Mouse (Mus musculus): ENCODE measurements around the gene Ppp1r9a. TPM values are rescaled to one million over a fixed set of nuclear protein-coding genes. Genes with fewer than 3 reads are reported as not detected.

The Ppp1r9a gene
- total and polyA plus RNA-seq, 3 experiments, result 4.6 to 11.8 (median 10.9) TPM

GRCm38 (mm10) chr6:5114857-5115256, 212.1 kb downstream of the Ppp1r9a start:
- H3K4me1 ChIP-seq (ENCODE audit: control insufficient read depth, insufficient read depth, low read length), result no peaks in the 10 kb centered on the region
- no peaks in the 10 kb centered on the region for H3K79me2 ChIP-seq (replicated peaks; ENCODE audit: control insufficient read depth, insufficient read depth, low read length)
- H3K27me3 ChIP-seq (ENCODE audit: control insufficient read depth, insufficient read depth, low read length), result no peaks in the 10 kb centered on the region
- no peak overlapping the region for H3K9ac ChIP-seq (ENCODE audit: low read depth, low read length)
- no peak overlapping the region for H3K4me3 ChIP-seq
- TF ChIP-seq POLR2A (IDR thresholded peaks at IDR 0.05; ENCODE audit: insufficient read depth, low read depth, low read length) (no peak), CTCF (IDR thresholded peaks at IDR 0.05) (no peak), EP300 (IDR thresholded peaks at IDR 0.05; ENCODE audit: insufficient read depth, low read depth, low read length) (no peak)
- intact Hi-C loops (cut with DNase I), result loop anchor here (5.0 kb wide), 4 partner anchors 213 to 703 kb away; partner anchors contain the start of genes Asb4, Peg10, Ppp1r9a and Sgce
- H3K36me3 ChIP-seq (ENCODE audit: control insufficient read depth, insufficient read depth, low read length), result no peaks in the 10 kb centered on the region
- 93% methylated on average over 7 of the region's 7 CpGs for WGBS
- no peak for DNase-seq
- H3K27ac ChIP-seq, result no peak overlapping the region

GRCm38 (mm10) chr6:5119181-5119910, 216.6 kb downstream of the Ppp1r9a start:
- Histone ChIP-seq H3K79me2 (replicated peaks; ENCODE audit: control insufficient read depth, insufficient read depth, low read length) (no peaks in the 10 kb centered on the region), H3K9ac (ENCODE audit: low read depth, low read length) (no peak overlapping the region), H3K4me3 (no peak overlapping the region), H3K27me3 (ENCODE audit: control insufficient read depth, insufficient read depth, low read length) (no peaks in the 10 kb centered on the region), H3K4me1 (ENCODE audit: control insufficient read depth, insufficient read depth, low read length) (no peaks in the 10 kb centered on the region), H3K36me3 (ENCODE audit: control insufficient read depth, insufficient read depth, low read length) (no peaks in the 10 kb centered on the region), H3K27ac (no peak overlapping the region)
- no peak for DNase-seq
- TF ChIP-seq POLR2A (IDR thresholded peaks at IDR 0.05; ENCODE audit: insufficient read depth, low read depth, low read length) (no peak), EP300 (IDR thresholded peaks at IDR 0.05; ENCODE audit: insufficient read depth, low read depth, low read length) (no peak), CTCF (IDR thresholded peaks at IDR 0.05) (no peak)
- WGBS, result 88% methylated on average over 15 of the region's 15 CpGs
- intact Hi-C loops (cut with DNase I), result no loop called here

GRCm38 (mm10) chr6:5120229-5120628, 217.5 kb downstream of the Ppp1r9a start:
- no peak for DNase-seq

GRCm38 (mm10) chr6:5129364-5130093, 226.8 kb downstream of the Ppp1r9a start:
- WGBS, result 90% methylated on average over 14 of the region's 14 CpGs
- Histone ChIP-seq H3K79me2 (replicated peaks; ENCODE audit: control insufficient read depth, insufficient read depth, low read length) (no peaks in the 10 kb centered on the region), H3K36me3 (ENCODE audit: control insufficient read depth, insufficient read depth, low read length) (no peaks in the 10 kb centered on the region), H3K4me1 (ENCODE audit: control insufficient read depth, insufficient read depth, low read length) (no peaks in the 10 kb centered on the region), H3K9ac (ENCODE audit: low read depth, low read length) (no peak overlapping the region), H3K4me3 (no peak overlapping the region), H3K27ac (no peak overlapping the region), H3K27me3 (ENCODE audit: control insufficient read depth, insufficient read depth, low read length) (no peaks in the 10 kb centered on the region)
- intact Hi-C loops (cut with DNase I), result no loop called here
- TF ChIP-seq CTCF (IDR thresholded peaks at IDR 0.05), result no peak
- TF ChIP-seq POLR2A (IDR thresholded peaks at IDR 0.05; ENCODE audit: insufficient read depth, low read depth, low read length), result no peak
- no peak for TF ChIP-seq EP300 (IDR thresholded peaks at IDR 0.05; ENCODE audit: insufficient read depth, low read depth, low read length)
- no peak for DNase-seq

More at GRCm38 (mm10) chr6:5120229-5120628, 217.5 kb downstream of the Ppp1r9a start:
- no peak overlapping the region for H3K27ac ChIP-seq
- intact Hi-C loops (cut with DNase I), result no loop called here
- H3K27me3 ChIP-seq (ENCODE audit: control insufficient read depth, insufficient read depth, low read length), result no peaks in the 10 kb centered on the region
- no peaks in the 10 kb centered on the region for H3K4me1 ChIP-seq (ENCODE audit: control insufficient read depth, insufficient read depth, low read length)
- TF ChIP-seq CTCF (IDR thresholded peaks at IDR 0.05), result no peak
- no peak for TF ChIP-seq POLR2A (IDR thresholded peaks at IDR 0.05; ENCODE audit: insufficient read depth, low read depth, low read length)
- no peak for TF ChIP-seq EP300 (IDR thresholded peaks at IDR 0.05; ENCODE audit: insufficient read depth, low read depth, low read length)
- H3K36me3 ChIP-seq (ENCODE audit: control insufficient read depth, insufficient read depth, low read length), result no peaks in the 10 kb centered on the region
- no peaks in the 10 kb centered on the region for H3K79me2 ChIP-seq (replicated peaks; ENCODE audit: control insufficient read depth, insufficient read depth, low read length)
- no peak overlapping the region for H3K4me3 ChIP-seq
- no peak overlapping the region for H3K9ac ChIP-seq (ENCODE audit: low read depth, low read length)
- 45% methylated on average over 3 of the region's 3 CpGs for WGBS

GRCm38 (mm10) chr6:5134986-5135385, 232.3 kb downstream of the Ppp1r9a start:
- Histone ChIP-seq H3K79me2 (replicated peaks; ENCODE audit: control insufficient read depth, insufficient read depth, low read length) (no peaks in the 10 kb centered on the region), H3K27ac (no peak overlapping the region), H3K27me3 (ENCODE audit: control insufficient read depth, insufficient read depth, low read length) (no peaks in the 10 kb centered on the region), H3K4me1 (ENCODE audit: control insufficient read depth, insufficient read depth, low read length) (no peaks in the 10 kb centered on the region), H3K4me3 (no peak overlapping the region), H3K9ac (ENCODE audit: low read depth, low read length) (no peak overlapping the region), H3K36me3 (ENCODE audit: control insufficient read depth, insufficient read depth, low read length) (no peaks in the 10 kb centered on the region)
- no peak for DNase-seq
- TF ChIP-seq EP300 (IDR thresholded peaks at IDR 0.05; ENCODE audit: insufficient read depth, low read depth, low read length) (no peak), POLR2A (IDR thresholded peaks at IDR 0.05; ENCODE audit: insufficient read depth, low read depth, low read length) (no peak), CTCF (IDR thresholded peaks at IDR 0.05) (no peak)
- 81% methylated on average over 6 of the region's 6 CpGs for WGBS
- intact Hi-C loops (cut with DNase I), result no loop called here

- H3K36me3 ChIP-seq (ENCODE audit: control insufficient read depth, insufficient read depth, low read length), result no peaks in the 10 kb centered on the region
- H3K27me3 ChIP-seq (ENCODE audit: control insufficient read depth, insufficient read depth, low read length), result no peaks in the 10 kb centered on the region
- H3K79me2 ChIP-seq (replicated peaks; ENCODE audit: control insufficient read depth, insufficient read depth, low read length), result no peaks in the 10 kb centered on the region
- no peak overlapping the region for H3K27ac ChIP-seq
- intact Hi-C loops (cut with DNase I), result no loop called here
- no peak overlapping the region for H3K9ac ChIP-seq (ENCODE audit: low read depth, low read length)
- H3K4me3 ChIP-seq, result no peak overlapping the region
- no peak for TF ChIP-seq CTCF (IDR thresholded peaks at IDR 0.05)
- no peak for TF ChIP-seq POLR2A (IDR thresholded peaks at IDR 0.05; ENCODE audit: insufficient read depth, low read depth, low read length)
- no peak for TF ChIP-seq EP300 (IDR thresholded peaks at IDR 0.05; ENCODE audit: insufficient read depth, low read depth, low read length)
- no peak for DNase-seq
- 89% methylated on average over 6 of the region's 6 CpGs for WGBS
- no peaks in the 10 kb centered on the region for H3K4me1 ChIP-seq (ENCODE audit: control insufficient read depth, insufficient read depth, low read length)
Observed at GRCm38 (mm10) chr6:5136046-5136445, 233.3 kb downstream of the Ppp1r9a start.
